Mouse (Mus musculus) retina, adult 2 months (tissue): Measurements from ENCODE around the gene Slc4a4.

ENCODE experiments used
- DNase-seq: peaks from one replicate; pipeline ENCODE4 v3.0.0-alpha.2; 2012; ENCODE audit warnings: low read depth, low spot score

Gene Slc4a4

DNA sequence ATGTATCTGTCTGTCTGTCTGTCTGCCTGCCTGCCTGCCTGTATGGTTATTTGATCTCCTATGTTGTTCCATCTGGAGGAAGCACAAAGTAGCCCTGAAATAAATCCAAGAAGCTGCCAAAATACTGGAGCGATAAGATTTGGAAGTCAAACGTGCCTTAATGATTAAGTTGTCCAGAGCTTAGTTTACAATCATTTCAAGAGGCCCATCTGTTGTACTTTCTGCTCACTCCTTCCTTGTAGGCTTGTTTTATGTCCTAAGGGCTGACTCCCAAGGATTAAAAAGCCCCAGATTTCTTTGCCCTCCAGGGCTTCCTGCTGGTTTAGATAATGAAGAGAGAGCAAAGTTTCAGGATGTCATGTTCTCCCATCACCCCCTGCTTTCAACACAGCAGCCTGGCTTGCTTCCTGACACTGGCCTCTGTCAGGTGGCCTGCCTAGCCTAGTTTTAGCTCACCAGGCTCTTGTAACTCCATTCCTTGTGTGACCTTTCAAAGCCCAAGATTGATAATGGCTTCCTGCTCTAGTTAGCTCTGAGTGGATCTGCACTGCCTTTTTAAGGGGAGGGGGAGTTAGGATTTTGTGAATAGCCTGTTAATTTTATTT is 262.9 kb downstream of the Slc4a4 start:
- no peak for DNase-seq

DNA sequence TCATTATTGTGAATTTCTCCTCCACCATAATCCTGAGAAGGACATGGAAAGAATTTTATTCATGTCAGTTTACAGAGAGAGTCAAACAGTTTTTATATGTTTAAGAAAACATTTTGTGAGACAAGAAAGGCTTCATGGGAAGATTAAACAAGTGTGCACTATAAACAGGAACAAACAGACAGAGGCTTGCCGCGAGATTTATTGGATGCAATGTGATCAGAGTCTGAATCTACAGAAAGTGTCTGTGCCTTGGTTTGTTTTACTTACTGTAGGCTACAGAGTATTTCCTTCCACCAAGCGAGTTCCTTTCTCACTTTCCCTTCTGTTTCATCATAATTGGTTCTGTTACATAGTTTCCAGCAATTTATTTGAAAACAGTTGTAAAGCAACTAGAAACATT is 264.5 kb downstream of the Slc4a4 start:
- DNase-seq, result no peak

DNA sequence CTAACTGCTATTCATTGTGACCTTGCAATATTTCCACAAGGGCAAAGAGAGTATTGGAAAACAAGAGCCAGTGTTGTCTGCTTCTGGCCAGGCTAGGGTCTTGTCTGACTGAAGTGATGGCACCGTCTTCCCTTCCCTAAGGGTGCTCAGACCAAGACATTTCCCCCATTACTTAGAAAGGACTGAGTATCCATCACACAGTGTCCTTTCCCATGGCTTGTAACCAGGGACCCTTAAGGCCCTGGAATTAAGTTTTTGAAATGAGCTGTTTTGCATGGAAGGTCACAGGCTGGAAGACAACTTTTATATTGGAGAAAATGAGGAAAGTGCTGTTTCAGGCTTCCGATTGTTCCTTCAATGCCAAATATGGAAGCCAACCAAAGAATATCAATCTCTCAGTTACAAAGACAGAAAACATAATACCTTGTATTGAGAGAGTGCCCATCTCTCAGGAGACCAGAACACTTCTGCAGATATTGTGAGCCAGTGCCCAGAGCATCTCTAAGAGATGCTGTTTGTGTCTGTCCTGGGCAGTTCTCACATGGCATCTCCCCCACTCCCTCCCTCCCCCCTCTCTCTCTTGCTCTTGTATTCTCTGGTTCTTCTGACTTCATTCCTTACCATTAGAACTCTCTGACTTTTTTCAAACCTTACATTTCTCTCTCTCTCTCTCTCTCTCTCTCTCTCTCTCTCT is 284.6 kb downstream of the Slc4a4 start:
- no peak for DNase-seq

DNA sequence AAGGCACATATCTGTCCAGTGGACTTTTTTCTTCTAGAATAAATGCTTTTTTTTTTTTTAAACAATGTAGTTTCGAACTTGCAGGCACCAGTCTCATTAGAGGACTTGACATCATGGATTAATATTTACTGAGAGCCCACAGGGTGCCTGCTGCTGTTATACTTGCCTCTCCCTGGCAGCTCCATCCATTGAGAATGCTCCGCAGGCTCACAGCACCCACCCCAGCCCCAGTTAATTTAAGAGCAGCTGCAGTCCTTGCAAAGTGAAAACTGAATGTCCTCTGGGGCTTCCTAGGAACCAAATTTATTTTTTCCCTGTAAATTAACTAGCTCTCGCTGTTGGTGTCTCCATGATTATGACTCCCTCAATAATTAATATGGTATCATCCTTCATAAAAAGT is 303.4 kb downstream of the Slc4a4 start:
- DNase-seq, result no peak

DNA sequence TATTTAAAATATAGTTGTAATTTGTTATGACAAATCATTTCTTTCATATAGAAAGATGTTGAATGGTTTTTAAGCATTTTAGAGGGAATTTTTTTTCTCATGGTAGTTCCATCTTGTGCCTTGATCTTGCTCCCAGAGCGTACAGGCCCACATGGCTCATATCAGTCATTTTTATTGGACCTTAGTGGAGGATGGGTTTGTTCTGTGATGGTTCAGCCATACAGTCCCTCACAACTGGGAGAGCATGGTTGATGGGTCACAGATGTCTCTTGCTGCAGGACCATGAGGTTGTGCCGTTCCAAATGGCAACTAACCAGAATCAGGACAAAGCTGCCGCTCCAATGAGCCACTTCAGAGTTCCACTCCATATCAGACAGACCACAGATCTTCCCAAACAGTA is 308.0 kb downstream of the Slc4a4 start:
- no peak for DNase-seq

DNA sequence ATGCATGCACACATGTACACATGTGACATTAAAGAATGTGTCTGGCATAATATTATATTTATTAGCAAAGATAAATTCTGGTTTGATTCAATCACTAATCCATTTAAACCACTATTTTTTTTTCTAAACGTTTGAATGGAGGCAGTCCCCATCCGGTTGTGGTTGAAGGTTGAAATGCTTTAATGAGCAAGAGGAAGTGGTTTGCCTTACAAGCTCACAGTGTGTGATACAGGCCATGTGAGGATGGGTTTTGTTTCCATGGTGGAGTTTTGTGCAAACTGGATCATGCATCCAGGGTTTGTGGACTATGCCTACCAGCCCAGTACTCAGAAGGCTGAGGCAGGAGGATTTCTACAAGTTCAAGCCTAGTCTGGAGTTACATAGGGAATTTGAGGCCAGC is 311.9 kb downstream of the Slc4a4 start:
- no peak for DNase-seq

DNA sequence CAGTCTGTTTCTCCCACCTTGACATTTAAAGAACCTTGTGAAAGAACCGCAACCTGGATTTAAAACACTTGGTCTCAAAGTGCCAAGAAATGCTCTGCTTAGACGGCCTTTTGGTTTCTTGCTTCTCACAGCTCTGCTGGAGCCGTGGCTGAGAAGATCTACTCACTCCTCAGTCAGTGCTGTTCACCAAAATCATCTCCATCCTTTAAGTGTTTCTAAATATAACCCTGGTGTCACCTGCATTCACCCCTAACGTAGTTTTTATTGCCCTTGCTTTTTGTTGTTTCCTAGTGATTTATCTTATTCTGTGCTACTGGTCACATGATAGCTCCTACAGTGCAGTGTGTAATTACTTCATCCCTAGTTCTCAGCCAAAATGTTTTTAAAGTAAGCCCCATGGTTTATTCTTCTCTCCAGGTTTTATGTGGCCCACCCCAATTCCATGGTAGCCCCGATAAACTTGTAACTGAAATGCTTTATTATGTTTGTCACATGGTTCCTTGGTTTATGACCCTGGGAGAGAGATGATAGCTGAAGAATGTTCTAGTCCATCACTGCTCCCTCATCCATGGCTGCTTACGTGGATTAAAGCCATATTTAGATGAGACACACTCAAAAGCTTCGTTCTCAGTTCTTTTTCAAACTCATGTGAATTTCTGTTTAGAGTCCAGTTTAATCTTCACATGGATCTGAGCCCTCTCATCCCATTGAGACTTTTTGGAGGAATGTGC is 323.5 kb downstream of the Slc4a4 start:
- no peak for DNase-seq

DNA sequence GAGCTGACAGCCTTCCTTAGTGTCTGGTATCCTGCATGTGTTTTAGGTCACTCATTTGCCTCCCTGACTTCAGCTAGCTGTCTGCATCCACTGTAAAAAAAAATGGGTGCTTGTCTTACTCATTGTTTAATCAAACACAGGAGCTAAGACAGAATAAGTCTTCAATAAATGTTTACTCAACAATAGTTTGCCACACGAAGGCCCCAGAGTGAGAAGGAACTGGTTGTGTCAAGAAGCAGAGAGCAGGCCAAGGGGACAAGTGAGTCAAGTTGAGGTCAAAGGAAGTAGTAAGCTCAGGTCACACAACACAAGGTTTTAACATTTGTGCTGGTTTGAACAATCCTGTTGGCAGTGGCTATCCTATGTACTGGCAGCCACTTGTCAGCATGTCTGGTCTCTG is 324.4 kb downstream of the Slc4a4 start:
- DNase-seq, result no peak

DNA sequence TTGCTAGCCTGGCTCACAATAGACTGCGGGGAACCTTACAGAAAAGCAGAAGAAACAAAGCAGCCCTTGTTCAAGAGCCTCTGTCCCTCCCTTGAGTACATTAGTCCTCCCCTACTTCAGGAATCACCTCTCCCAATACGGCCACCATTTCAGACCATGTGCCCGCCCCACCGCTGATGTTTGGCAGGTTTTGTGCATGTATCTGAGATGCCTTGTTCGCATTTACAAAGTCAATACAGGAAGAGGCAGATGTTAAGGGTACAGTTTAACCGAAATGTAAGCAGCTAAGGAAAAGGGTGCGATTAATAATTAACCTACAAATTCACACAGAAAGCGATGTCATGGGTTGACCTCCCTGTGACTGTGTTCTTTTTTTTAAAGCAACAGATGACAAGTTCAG is 331.6 kb downstream of the Slc4a4 start:
- no peak for DNase-seq

DNA sequence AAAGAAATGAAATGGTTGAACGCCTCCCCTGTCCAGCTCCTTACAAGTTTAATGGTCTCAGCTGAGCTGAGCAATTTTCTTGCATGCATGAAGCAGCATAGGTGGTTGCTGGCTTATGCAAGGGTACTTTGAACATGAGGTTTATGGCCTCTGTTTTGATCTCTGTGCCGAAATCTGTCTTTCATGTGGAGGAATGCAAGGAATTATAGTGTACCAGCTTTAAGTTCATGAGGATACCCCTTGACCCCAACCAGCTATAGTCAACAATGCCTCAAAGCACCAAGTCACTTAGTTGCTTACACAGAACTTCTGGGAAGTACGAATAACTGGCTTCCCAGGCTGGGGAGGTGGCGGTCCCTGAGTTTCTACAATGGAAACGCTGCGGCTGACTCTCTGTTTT is 332.1 kb downstream of the Slc4a4 start:
- DNase-seq, result no peak

DNA sequence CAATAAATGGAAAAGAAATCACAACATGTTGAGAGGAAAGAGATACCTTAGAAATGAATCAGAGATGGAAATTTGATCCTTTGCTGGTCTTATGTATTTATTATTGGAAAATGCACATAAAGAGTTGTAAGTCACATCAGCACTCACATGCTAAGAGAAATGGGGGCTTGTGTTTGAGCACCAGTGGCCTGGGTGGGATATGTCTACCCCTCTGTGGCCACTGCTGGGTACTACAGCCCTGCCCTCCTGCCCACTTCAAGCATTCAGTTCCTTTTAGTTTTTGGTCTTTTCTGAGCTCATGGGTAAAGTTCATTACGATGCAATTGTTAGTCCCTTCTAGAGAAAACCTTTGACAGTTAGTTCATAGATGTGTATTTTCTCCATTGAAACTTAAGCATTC is 335.0 kb downstream of the Slc4a4 start:
- DNase-seq, result no peak

DNA sequence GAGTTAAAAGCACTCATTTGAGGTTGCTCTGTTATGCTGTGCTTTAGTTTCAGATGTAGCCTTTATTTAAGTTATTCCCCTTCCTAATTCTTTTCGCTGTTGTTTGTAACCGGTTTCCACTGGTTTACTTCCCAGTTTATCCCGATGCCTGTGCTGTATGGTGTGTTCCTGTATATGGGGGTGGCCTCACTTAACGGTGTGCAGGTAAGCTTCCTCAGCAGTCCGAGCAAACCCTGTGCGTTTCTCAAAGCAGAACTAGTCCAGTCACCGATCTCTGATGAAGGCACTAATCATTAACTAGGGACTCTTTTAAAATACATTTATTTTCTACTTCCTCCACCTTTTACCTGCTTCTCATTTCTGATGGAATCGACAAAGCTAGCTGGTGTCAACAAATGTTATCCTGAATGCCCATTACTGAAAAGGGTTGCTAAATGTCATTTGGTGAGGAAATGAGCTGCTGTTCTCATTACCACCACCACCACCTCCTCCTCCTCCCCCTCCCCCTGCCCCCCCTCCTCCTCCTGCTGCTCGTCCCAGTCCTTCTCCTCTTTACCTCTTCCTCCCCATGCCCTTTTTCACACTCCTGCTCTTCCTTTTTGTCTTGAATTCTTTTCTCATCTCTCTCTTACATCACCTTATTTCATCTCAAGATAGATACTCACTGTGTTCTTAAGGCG is 336.6 kb downstream of the Slc4a4 start:
- DNase-seq, result no peak

DNA sequence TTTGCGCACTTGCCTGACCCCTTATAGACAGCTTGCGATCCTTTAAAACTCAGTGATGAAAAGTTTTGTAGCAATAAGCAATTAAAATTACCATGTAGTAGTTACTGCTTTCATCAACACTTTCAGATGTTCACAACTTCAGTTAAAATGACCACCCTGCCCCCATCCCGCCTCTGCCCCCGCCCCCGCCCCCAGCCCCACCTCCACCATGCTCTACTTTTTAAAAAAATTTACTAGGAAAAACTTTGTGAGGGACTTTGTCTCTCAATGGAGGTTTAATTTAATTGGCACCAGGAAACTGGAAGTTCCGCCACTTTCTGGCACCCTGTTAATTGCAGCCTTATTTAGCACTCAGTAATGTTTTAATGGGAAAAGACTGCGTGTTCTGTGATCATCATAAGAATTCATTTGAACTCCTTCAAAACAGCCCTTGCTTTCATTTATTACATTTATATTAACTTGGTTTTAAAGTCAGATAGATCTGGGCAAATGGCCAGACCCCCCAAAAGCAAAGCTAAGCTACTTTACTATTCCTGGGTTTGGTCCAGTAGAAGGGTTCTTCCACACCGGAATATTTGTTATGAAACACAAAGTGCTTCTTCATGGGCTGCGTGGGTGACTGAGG is 337.2 kb downstream of the Slc4a4 start:
- no peak for DNase-seq

DNA sequence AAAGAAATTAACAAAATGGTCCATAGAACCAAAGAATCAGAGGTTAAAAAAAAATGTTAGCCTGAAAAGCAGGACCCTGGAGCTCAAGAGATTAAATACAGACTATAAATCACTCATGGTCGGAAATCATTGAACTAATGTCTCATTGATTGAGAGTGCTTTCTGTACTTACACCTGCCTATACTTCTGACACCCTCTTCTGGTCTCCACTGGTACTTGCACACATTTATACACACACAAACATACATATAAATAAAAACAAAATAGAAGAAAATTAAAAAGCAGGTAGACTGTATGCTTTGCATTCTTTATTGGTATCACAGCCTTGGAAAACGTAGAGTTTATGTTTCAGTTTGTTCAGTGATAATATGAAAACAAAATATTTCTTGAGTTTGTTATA is 341.3 kb downstream of the Slc4a4 start:
- no peak for DNase-seq

DNA sequence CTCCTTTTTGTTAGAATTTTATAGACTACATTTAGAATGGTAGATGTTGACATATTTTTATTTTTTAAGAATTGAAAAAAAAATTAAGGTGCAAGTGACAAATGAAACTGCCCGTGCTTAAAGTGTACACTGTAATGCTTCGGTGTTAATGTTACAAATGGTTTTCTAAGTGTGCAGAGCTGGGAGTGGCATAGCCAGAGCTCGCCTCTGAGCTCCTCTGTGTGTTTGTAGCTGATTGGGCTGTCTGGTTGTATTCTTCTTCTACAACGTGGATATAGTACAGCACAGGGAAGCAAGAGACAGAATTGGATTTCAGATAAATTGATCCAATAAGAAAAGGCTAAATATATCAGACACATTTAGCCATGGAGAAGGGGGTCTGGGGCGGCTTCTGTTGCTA is 343.0 kb downstream of the Slc4a4 start:
- DNase-seq, result no peak

DNA sequence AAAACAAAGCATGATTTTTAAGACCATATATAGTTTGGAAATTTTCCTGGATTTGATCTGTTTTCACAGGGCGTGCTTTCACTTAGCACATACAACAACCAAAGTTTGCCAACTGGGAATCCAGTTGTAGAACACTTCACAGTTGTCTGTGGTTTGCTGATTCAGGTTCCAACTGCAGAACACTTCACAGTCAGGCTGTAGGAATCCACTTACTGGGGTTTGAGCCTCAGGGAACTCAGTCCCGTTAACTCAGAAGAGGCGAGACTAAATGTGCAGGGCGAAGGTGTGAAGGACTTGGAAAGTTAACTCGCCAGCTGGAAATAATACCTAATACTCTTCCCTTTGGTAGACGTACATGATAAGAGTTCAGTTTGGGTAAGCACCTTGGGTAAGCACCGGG is 345.7 kb downstream of the Slc4a4 start:
- DNase-seq, result no peak

DNA sequence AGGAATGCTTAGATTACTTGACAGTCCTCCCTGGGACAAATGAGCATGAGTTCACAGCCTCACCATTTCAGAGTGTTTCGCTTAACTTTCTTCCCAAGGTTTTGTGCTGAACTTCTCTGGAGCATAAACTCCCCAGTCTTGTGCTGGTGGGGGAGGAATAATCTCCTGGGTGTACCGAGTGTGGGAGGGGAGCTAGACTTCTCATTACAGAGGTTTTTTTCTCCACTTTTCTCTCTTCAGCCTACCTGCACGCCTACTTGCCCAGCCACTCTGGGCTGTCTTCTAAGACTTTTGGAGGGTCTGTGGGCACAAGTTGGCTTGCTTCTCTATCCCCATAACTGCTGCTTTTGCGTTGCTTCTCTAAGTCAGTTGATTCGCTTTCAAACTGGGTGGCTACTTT is 365.2 kb downstream of the Slc4a4 start:
- DNase-seq, result no peak

DNA sequence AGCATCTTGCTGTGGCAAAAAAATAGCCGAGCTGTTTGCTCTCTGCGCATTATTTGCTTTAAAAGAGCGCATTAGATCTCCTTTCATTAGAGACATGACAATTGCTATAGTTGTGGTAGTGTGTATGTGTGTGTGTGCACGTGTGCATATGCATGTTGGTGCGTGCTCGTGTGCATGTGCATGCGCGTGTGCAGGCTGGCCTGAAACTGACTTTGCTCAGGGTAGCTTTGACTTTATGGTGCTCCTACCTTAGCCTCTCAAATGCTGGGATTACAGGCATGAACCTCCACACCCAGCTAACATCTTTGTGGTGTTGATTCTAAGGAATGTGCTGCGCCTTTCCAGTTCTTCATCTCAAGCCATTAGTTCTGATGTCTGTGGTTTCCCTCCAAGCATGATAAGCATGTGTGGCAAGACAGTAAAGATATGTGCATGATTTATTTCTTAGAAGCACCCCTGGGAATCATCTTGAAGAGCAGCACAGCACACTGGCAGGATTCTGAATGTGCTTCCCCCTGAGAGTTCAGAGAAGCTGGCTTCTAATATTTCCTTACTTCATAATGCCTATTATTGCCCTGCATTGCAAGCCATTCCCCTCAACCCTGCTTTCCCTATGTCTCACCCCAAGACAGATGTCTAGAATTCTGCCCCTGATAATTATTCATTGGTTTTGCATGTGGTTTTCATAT is 373.3 kb downstream of the Slc4a4 start:
- no peak for DNase-seq

DNA sequence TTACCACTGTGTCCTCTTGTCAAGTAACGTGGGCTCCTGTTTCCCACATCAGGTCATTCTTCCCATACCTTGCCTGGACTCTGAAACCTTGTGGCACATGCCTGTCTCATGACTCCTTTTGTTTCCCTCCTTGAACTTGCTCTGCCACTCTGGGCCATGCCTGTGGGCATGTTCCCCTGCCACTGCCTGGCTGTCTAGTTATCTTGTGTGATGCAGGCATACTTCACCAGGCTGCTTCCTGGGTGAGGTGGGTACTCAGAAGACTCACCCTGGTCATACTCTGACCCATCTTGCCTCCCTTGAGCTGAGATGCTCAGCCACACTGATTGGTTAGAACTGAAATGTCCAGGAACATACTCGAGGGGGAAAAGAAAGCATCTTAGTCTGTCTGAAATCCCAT is 390.4 kb downstream of the Slc4a4 start:
- DNase-seq, result no peak

DNA sequence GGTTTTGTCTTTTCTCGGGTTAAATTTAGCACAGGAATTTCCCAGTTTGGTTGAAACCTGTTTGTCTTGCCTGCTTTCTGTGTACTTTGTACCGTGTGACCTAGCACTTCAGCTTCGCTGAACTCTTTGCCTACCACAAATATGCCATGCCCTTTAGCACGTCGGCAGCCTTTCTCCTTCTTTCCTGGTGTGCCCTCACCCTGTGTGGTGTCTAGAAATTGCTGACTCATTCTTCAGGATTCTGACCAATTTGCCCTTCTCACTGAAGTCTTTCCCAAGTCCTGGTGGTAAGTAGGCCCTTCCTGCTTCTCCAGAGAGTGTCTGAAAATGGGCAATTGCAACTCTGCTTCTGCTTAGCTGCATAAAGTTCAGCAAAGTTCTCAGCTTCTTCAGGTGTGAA is 391.0 kb downstream of the Slc4a4 start:
- no peak for DNase-seq

DNA sequence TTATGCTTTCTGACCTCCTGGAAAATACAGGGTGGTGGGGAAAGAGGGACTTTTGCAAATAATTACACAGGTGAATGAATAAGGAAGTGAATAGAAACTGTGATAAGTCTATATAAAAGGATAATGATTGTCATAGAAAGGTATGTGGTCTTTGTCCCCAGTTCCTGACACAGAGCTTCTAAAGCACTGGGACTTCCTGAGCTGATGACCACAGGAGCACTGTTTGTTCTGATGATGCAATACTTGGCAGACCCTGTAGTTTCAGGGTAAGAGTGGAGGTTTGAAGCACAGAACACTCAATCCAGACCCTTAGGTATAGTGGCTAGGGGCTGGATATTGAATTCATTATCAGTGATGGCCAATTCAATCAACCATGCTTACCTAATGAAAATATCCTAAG is 391.7 kb downstream of the Slc4a4 start:
- no peak for DNase-seq
